Mouse (Mus musculus): ENCODE results near the gene Ccdc175.

- TF ChIP-seq TAL1 (IDR thresholded peaks at IDR 0.05; ENCODE audit: low read length) (no peak), GATA1 (IDR thresholded peaks at IDR 0.05; ENCODE audit: low read length) (no peak)
These were observed 47.3 kb upstream of the Ccdc175 start for GRCm38 (mm10) chr12:72232176-72232575.
